Mouse (Mus musculus) hindbrain, embryonic 11.5 days (tissue): ENCODE measurements at regions not wholly inside any gene's neighbourhood (a gene's known extent, or its start where the extent isn't known, plus 50 kb on each side); places are given as distances from the start of the nearest gene placed in this dataset.

Experiments used
- ATAC-seq: fragments of 200-750 bp; cut with Nextera tagmentation; 2 replicates; pipeline ENCODE4 v1.8.0; 2017; ENCODE audit warnings: mild to moderate bottlenecking, moderate TSS enrichment, moderate library complexity; ENCODE audit not compliant: low FRiP score
- DNase-seq: peaks from one replicate; pipeline ENCODE4 v3.0.0-alpha.2; 2015; ENCODE audit warnings: low spot score
- H3K27ac ChIP-seq: fragments of 300-500 bp; sonication (generic); 2 replicates; pipeline ENCODE4 v1.5.1; 2014; ENCODE audit warnings: mild to moderate bottlenecking, low read depth, low read length
- H3K27me3 ChIP-seq: fragments of 300-500 bp; sonication (generic); 2 replicates; pipeline ENCODE4 v1.6.1; 2014; ENCODE audit warnings: mild to moderate bottlenecking, low read length, moderate library complexity, mixed read lengths; ENCODE audit not compliant: control insufficient read depth, insufficient read depth
- H3K36me3 ChIP-seq: fragments of 300-500 bp; sonication (generic); 2 replicates; pipeline ENCODE4 v1.6.1; 2014; ENCODE audit warnings: mild to moderate bottlenecking, low read length, moderate library complexity, mixed read lengths; ENCODE audit not compliant: control insufficient read depth, insufficient read depth
- H3K4me1 ChIP-seq: fragments of 300-500 bp; sonication (generic); replicated peaks from 2 replicates; pipeline ENCODE4 v1.6.1; 2014; ENCODE audit warnings: low read length, mixed read lengths; ENCODE audit not compliant: control insufficient read depth, insufficient read depth
- H3K4me2 ChIP-seq: fragments of 300-500 bp; sonication (generic); replicated peaks from 2 replicates; pipeline ENCODE4 v1.6.1; 2014; ENCODE audit warnings: mild to moderate bottlenecking, low read depth, low read length
- H3K4me3 ChIP-seq: fragments of 300-500 bp; sonication (generic); 2 replicates; pipeline ENCODE4 v1.5.1; 2014; ENCODE audit warnings: low read depth, low read length
- H3K9ac ChIP-seq: fragments of 300-500 bp; sonication (generic); 2 replicates; pipeline ENCODE4 v1.6.1; 2014; ENCODE audit warnings: low read depth, low read length
- H3K9me3 ChIP-seq: fragments of 300-500 bp; sonication (generic); 2 replicates; pipeline ENCODE4 v1.6.1; 2016; ENCODE audit warnings: low read length; ENCODE audit not compliant: control insufficient read depth
- WGBS: fragments of 180-500 bp; shearing (Covaris S2); extraction: QIAGEN DNeasy Blood & Tissue Kit; methylation state at CpG from one replicate; pipeline ENCODE4 v1.1.7; 2014; 5-methylcytosine and 5-hydroxymethylcytosine counted together

GRCm38 (mm10) chr15:31673038-31673437, 71.4 kb downstream of the Fam173b start:
- DNase-seq (peak; percentile 9), ATAC-seq (no peak)
- no peak overlapping the region for H3K27ac ChIP-seq
- 45% methylated on average over 5 of the region's 5 CpGs for WGBS
- H3K9me3 ChIP-seq = no peaks in the 10 kb centered on the region
- H3K4me2 ChIP-seq = no peak overlapping the region
- no peak overlapping the region for H3K9ac ChIP-seq
- H3K4me3 ChIP-seq = no peak overlapping the region
- H3K36me3 ChIP-seq = no peaks in the 10 kb centered on the region
- no peaks in the 10 kb centered on the region for H3K27me3 ChIP-seq
- no peaks in the 10 kb centered on the region for H3K4me1 ChIP-seq

- no peak for DNase-seq
Measured at GRCm38 (mm10) chr15:31676771-31677191, 75.1 kb downstream of the Fam173b start.

DNA sequence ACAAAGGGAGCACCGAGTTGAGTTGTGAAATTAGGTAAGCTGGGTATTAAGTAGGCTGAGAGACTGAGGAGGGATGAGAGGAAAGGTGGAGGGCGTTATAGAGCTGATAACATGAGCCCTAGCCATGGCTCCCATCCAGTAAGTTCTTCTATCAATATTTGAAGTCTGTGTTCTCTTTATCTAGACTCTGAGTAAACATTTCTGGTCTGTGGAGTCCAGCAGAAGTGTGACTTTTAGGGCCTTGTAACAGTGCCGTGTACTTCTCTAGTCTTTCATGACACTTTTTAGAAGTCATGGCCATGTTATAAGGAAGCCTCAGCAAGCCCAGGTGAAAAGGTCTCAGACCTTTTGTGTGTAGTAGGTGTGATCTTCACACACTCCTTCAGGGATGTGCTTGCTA, 91.5 kb downstream of the Fam173b start:
- Histone ChIP-seq H3K36me3 (no peaks in the 10 kb centered on the region), H3K9ac (no peak overlapping the region), H3K27me3 (no peaks in the 10 kb centered on the region), H3K9me3 (no peaks in the 10 kb centered on the region), H3K27ac (no peak overlapping the region), H3K4me3 (no peak overlapping the region), H3K4me1 (no peaks in the 10 kb centered on the region), H3K4me2 (no peak overlapping the region)
- 77% methylated on average over 3 of the region's 3 CpGs for WGBS
- no peak for DNase-seq
- ATAC-seq = no peak

More at GRCm38 (mm10) chr15:31676771-31677191, 75.1 kb downstream of the Fam173b start:
- 76% methylated on average over 7 of the region's 7 CpGs for WGBS
- Histone ChIP-seq H3K4me3 (no peak overlapping the region), H3K27ac (no peak overlapping the region), H3K36me3 (no peaks in the 10 kb centered on the region), H3K9me3 (no peaks in the 10 kb centered on the region), H3K4me1 (no peaks in the 10 kb centered on the region), H3K9ac (no peak overlapping the region), H3K27me3 (no peaks in the 10 kb centered on the region), H3K4me2 (no peak overlapping the region)
- ATAC-seq = no peak

GRCm38 (mm10) chr15:31694877-31695671, 93.4 kb downstream of the Fam173b start:
- no peaks in the 10 kb centered on the region for H3K27me3 ChIP-seq
- no peaks in the 10 kb centered on the region for H3K4me1 ChIP-seq
- WGBS = 89% methylated on average over 8 of the region's 8 CpGs
- no peak for ATAC-seq
- DNase-seq = no peak
- no peaks in the 10 kb centered on the region for H3K9me3 ChIP-seq
- H3K36me3 ChIP-seq = no peaks in the 10 kb centered on the region
- H3K9ac ChIP-seq = no peak overlapping the region
- no peak overlapping the region for H3K27ac ChIP-seq
- H3K4me3 ChIP-seq = no peak overlapping the region
- no peak overlapping the region for H3K4me2 ChIP-seq

DNA sequence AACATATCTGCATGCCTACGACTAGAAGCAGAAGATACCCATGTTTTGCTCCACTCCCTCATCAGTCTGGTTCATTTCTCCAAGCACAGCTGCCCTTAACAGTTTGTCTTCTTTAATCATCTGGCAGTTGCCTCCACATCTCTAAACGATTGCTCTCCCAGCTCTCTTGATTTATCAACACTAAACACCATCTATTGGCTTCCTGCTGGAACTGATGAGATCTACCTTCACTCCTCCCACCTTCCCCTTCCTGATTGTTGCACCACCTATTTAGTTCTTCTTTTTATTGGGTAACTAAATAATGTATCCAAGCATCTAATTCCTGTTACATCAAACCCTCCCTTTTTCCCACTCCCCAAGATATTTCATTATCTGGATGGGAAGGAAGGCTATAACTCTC, 101.7 kb downstream of the Fam173b start:
- H3K4me2 ChIP-seq = no peak overlapping the region
- H3K9me3 ChIP-seq = no peaks in the 10 kb centered on the region
- no peak overlapping the region for H3K4me3 ChIP-seq
- ATAC-seq = no peak
- H3K4me1 ChIP-seq = no peaks in the 10 kb centered on the region
- H3K27me3 ChIP-seq = no peaks in the 10 kb centered on the region
- no peak for DNase-seq
- no peaks in the 10 kb centered on the region for H3K36me3 ChIP-seq
- H3K9ac ChIP-seq = no peak overlapping the region
- no peak overlapping the region for H3K27ac ChIP-seq
- 91% methylated on average over 2 of the region's 2 CpGs for WGBS

DNA sequence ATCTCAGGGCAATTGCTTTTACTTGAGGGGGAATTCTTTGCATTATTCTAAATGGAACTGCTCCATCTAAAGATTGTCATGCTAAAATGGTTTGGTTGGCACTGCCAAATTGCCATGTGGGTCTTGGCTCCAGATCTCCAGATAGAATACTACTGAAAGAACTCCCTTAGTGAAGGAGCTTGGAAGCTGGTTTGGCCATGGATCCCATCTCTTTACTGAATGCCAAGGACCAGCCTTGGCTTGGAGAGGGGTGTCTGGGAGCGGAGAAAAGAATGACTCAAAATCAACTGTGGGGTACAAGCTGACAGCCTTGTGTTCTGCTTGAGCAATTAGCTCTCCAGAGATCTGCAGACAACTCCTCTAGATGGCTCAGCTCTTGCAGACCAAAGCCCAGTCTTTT, 105.8 kb downstream of the Fam173b start:
- Histone ChIP-seq H3K27me3 (no peaks in the 10 kb centered on the region), H3K36me3 (no peaks in the 10 kb centered on the region), H3K9me3 (no peaks in the 10 kb centered on the region), H3K27ac (no peak overlapping the region), H3K4me3 (no peak overlapping the region), H3K9ac (no peak overlapping the region), H3K4me2 (no peak overlapping the region), H3K4me1 (no peaks in the 10 kb centered on the region)
- ATAC-seq = no peak
- no peak for DNase-seq
- WGBS = 96% methylated on average over 1 of the region's 1 CpGs

GRCm38 (mm10) chr15:31721019-31721418, 119.4 kb downstream of the Fam173b start:
- no peak for ATAC-seq
- no peak overlapping the region for H3K4me3 ChIP-seq
- WGBS = 57% methylated on average over 1 of the region's 1 CpGs

GRCm38 (mm10) chr15:31722429-31722828, 120.8 kb downstream of the Fam173b start:
- DNase-seq (no peak), ATAC-seq (no peak)
- Histone ChIP-seq H3K4me2 (no peak overlapping the region), H3K27ac (no peak overlapping the region), H3K4me1 (no peaks in the 10 kb centered on the region), H3K9me3 (no peaks in the 10 kb centered on the region), H3K27me3 (no peaks in the 10 kb centered on the region), H3K9ac (no peak overlapping the region), H3K36me3 (no peaks in the 10 kb centered on the region), H3K4me3 (no peak overlapping the region)
- WGBS = 87% methylated on average over 5 of the region's 5 CpGs

More at GRCm38 (mm10) chr15:31721019-31721418, 119.4 kb downstream of the Fam173b start:
- Histone ChIP-seq H3K27me3 (no peaks in the 10 kb centered on the region), H3K27ac (no peak overlapping the region), H3K4me1 (no peaks in the 10 kb centered on the region), H3K9me3 (no peaks in the 10 kb centered on the region), H3K36me3 (no peaks in the 10 kb centered on the region), H3K4me2 (no peak overlapping the region), H3K9ac (no peak overlapping the region)
- no peak for DNase-seq

- no peaks in the 10 kb centered on the region for H3K9me3 ChIP-seq
- no peak overlapping the region for H3K4me3 ChIP-seq
- no peak overlapping the region for H3K4me2 ChIP-seq
- no peak for ATAC-seq
- 72% methylated on average over 11 of the region's 11 CpGs for WGBS
- H3K27me3 ChIP-seq = no peaks in the 10 kb centered on the region
- H3K9ac ChIP-seq = no peak overlapping the region
- H3K4me1 ChIP-seq = no peaks in the 10 kb centered on the region
- H3K27ac ChIP-seq = no peak overlapping the region
- H3K36me3 ChIP-seq = no peaks in the 10 kb centered on the region
- DNase-seq = no peak
Measured at GRCm38 (mm10) chr15:31724252-31724651, 122.6 kb downstream of the Fam173b start.
